Mouse (Mus musculus): ENCODE results near the gene Sowahb. TPM values are rescaled to one million over a fixed set of nuclear protein-coding genes. Genes with fewer than 3 reads are reported as not detected.

Gene Sowahb
- polyA plus RNA-seq, 1 experiment from 2014 or later: not detected

GRCm38 (mm10) chr5:93043688-93044583 lies 886 bp downstream of the Sowahb start:
- ATAC-seq: no peak; the same call in 1 of the 2 replicates
- Histone ChIP-seq H3K4me2 (ENCODE audit: low read length) (peak overlapping the region; percentile 90), H3K27me3 (replicated peaks; ENCODE audit: control insufficient read depth, insufficient read depth, low read length) (peaks cover 39% of the 10 kb centered on the region), H3K9me3 (ENCODE audit: control insufficient read depth, low read length) (no peaks in the 10 kb centered on the region), H3K4me3 (replicated peaks; ENCODE audit: low read length) (peak overlapping the region; percentile 52), H3K4me1 (replicated peaks; ENCODE audit: control insufficient read depth, insufficient read depth, low read length) (peaks cover 19% of the 10 kb centered on the region), H3K27ac (ENCODE audit: low read length) (no peak overlapping the region), H3K9ac (replicated peaks; ENCODE audit: low read depth, low read length) (peak overlapping the region; percentile 57), H3K36me3 (ENCODE audit: control insufficient read depth, insufficient read depth) (no peaks in the 10 kb centered on the region)
- WGBS: 2% methylated on average over 66 of the region's 69 CpGs

GRCm38 (mm10) chr5:93042831-93043687 lies 1.8 kb downstream of the Sowahb start:
- peaks cover 19% of the 10 kb centered on the region for H3K4me1 ChIP-seq (replicated peaks; ENCODE audit: control insufficient read depth, insufficient read depth, low read length)
- 40% methylated on average over 18 of the region's 18 CpGs for WGBS
- H3K4me3 ChIP-seq (replicated peaks; ENCODE audit: low read length): no peak overlapping the region
- no peaks in the 10 kb centered on the region for H3K36me3 ChIP-seq (ENCODE audit: control insufficient read depth, insufficient read depth)
- H3K9me3 ChIP-seq (ENCODE audit: control insufficient read depth, low read length): no peaks in the 10 kb centered on the region
- H3K27ac ChIP-seq (ENCODE audit: low read length): no peak overlapping the region
- no peak for ATAC-seq
- H3K9ac ChIP-seq (replicated peaks; ENCODE audit: low read depth, low read length): no peak overlapping the region
- no peak overlapping the region for H3K4me2 ChIP-seq (ENCODE audit: low read length)
- peaks cover 39% of the 10 kb centered on the region for H3K27me3 ChIP-seq (replicated peaks; ENCODE audit: control insufficient read depth, insufficient read depth, low read length)

GRCm38 (mm10) chr5:93042031-93042430 lies 2.8 kb downstream of the Sowahb start:
- no peak overlapping the region for H3K27ac ChIP-seq (ENCODE audit: low read length)
- no peak overlapping the region for H3K4me2 ChIP-seq (ENCODE audit: low read length)
- H3K4me1 ChIP-seq (replicated peaks; ENCODE audit: control insufficient read depth, insufficient read depth, low read length): peaks cover 19% of the 10 kb centered on the region
- no peaks in the 10 kb centered on the region for H3K9me3 ChIP-seq (ENCODE audit: control insufficient read depth, low read length)
- H3K27me3 ChIP-seq (replicated peaks; ENCODE audit: control insufficient read depth, insufficient read depth, low read length): peaks cover 35% of the 10 kb centered on the region
- ATAC-seq: no peak
- 55% methylated on average over 4 of the region's 4 CpGs for WGBS
- no peak overlapping the region for H3K9ac ChIP-seq (replicated peaks; ENCODE audit: low read depth, low read length)
- no peak overlapping the region for H3K4me3 ChIP-seq (replicated peaks; ENCODE audit: low read length)
- H3K36me3 ChIP-seq (ENCODE audit: control insufficient read depth, insufficient read depth): no peaks in the 10 kb centered on the region

GRCm38 (mm10) chr5:93041276-93041675 lies 3.5 kb downstream of the Sowahb start:
- H3K9ac ChIP-seq (replicated peaks; ENCODE audit: low read depth, low read length): no peak overlapping the region
- H3K27ac ChIP-seq (ENCODE audit: low read length): no peak overlapping the region
- H3K4me1 ChIP-seq (replicated peaks; ENCODE audit: control insufficient read depth, insufficient read depth, low read length): peaks cover 19% of the 10 kb centered on the region
- H3K36me3 ChIP-seq (ENCODE audit: control insufficient read depth, insufficient read depth): no peaks in the 10 kb centered on the region
- no peak overlapping the region for H3K4me2 ChIP-seq (ENCODE audit: low read length)
- ATAC-seq: no peak
- H3K4me3 ChIP-seq (replicated peaks; ENCODE audit: low read length): no peak overlapping the region
- WGBS: 65% methylated on average over 3 of the region's 3 CpGs
- no peaks in the 10 kb centered on the region for H3K9me3 ChIP-seq (ENCODE audit: control insufficient read depth, low read length)
- H3K27me3 ChIP-seq (replicated peaks; ENCODE audit: control insufficient read depth, insufficient read depth, low read length): peaks cover 29% of the 10 kb centered on the region

- no peak for ATAC-seq
- H3K9ac ChIP-seq (replicated peaks; ENCODE audit: low read depth, low read length): no peak overlapping the region
- 75% methylated on average over 5 of the region's 5 CpGs for WGBS
- no peak overlapping the region for H3K27ac ChIP-seq (ENCODE audit: low read length)
- H3K27me3 ChIP-seq (replicated peaks; ENCODE audit: control insufficient read depth, insufficient read depth, low read length): peaks cover 24% of the 10 kb centered on the region
- H3K4me2 ChIP-seq (ENCODE audit: low read length): no peak overlapping the region
- no peak overlapping the region for H3K4me3 ChIP-seq (replicated peaks; ENCODE audit: low read length)
- no peaks in the 10 kb centered on the region for H3K36me3 ChIP-seq (ENCODE audit: control insufficient read depth, insufficient read depth)
- no peaks in the 10 kb centered on the region for H3K9me3 ChIP-seq (ENCODE audit: control insufficient read depth, low read length)
- H3K4me1 ChIP-seq (replicated peaks; ENCODE audit: control insufficient read depth, insufficient read depth, low read length): peaks cover 13% of the 10 kb centered on the region
These were observed 4.7 kb downstream of the Sowahb start for GRCm38 (mm10) chr5:93040095-93040494.

GRCm38 (mm10) chr5:93036254-93036653 lies 8.6 kb downstream of the Sowahb start:
- Histone ChIP-seq H3K9me3 (ENCODE audit: control insufficient read depth, low read length) (no peaks in the 10 kb centered on the region), H3K4me3 (replicated peaks; ENCODE audit: low read length) (no peak overlapping the region), H3K4me2 (ENCODE audit: low read length) (no peak overlapping the region), H3K36me3 (ENCODE audit: control insufficient read depth, insufficient read depth) (no peaks in the 10 kb centered on the region), H3K27me3 (replicated peaks; ENCODE audit: control insufficient read depth, insufficient read depth, low read length) (no peaks in the 10 kb centered on the region), H3K9ac (replicated peaks; ENCODE audit: low read depth, low read length) (no peak overlapping the region), H3K4me1 (replicated peaks; ENCODE audit: control insufficient read depth, insufficient read depth, low read length) (no peaks in the 10 kb centered on the region), H3K27ac (ENCODE audit: low read length) (no peak overlapping the region)
- 82% methylated on average over 7 of the region's 7 CpGs for WGBS
- ATAC-seq: no peak

DNA sequence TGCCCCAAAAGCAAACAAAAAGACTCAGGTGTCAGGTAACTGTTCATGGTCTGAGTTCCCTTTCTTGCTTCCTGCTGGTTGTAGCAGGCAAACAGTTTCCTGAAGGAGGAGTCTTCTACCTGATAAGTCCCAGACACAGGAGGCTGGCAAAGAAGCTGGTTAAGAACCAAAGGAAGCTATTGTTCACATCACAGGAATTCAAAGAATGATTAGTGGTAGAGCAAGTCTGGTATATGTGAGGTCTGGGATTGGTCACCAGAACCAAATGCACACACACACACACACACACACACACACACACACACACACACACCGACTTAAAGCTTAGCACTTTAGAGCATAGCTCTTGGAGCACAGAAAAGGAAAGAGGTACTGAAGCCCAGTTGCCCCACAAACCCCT lies 9.5 kb downstream of the Sowahb start:
- no peak overlapping the region for H3K4me2 ChIP-seq (ENCODE audit: low read length)
- ATAC-seq: no peak
- H3K36me3 ChIP-seq (ENCODE audit: control insufficient read depth, insufficient read depth): no peaks in the 10 kb centered on the region
- H3K4me1 ChIP-seq (replicated peaks; ENCODE audit: control insufficient read depth, insufficient read depth, low read length): no peaks in the 10 kb centered on the region
- H3K4me3 ChIP-seq (replicated peaks; ENCODE audit: low read length): no peak overlapping the region
- H3K27me3 ChIP-seq (replicated peaks; ENCODE audit: control insufficient read depth, insufficient read depth, low read length): no peaks in the 10 kb centered on the region
- no peaks in the 10 kb centered on the region for H3K9me3 ChIP-seq (ENCODE audit: control insufficient read depth, low read length)
- no peak overlapping the region for H3K9ac ChIP-seq (replicated peaks; ENCODE audit: low read depth, low read length)
- no peak overlapping the region for H3K27ac ChIP-seq (ENCODE audit: low read length)
- WGBS: 70% methylated on average over 1 of the region's 1 CpGs

- 81% methylated on average over 5 of the region's 5 CpGs for WGBS
- no peaks in the 10 kb centered on the region for H3K9me3 ChIP-seq (ENCODE audit: control insufficient read depth, low read length)
- no peaks in the 10 kb centered on the region for H3K4me1 ChIP-seq (replicated peaks; ENCODE audit: control insufficient read depth, insufficient read depth, low read length)
- no peaks in the 10 kb centered on the region for H3K27me3 ChIP-seq (replicated peaks; ENCODE audit: control insufficient read depth, insufficient read depth, low read length)
- no peak overlapping the region for H3K27ac ChIP-seq (ENCODE audit: low read length)
- H3K4me3 ChIP-seq (replicated peaks; ENCODE audit: low read length): no peak overlapping the region
- no peaks in the 10 kb centered on the region for H3K36me3 ChIP-seq (ENCODE audit: control insufficient read depth, insufficient read depth)
- H3K4me2 ChIP-seq (ENCODE audit: low read length): no peak overlapping the region
- ATAC-seq: no peak
- H3K9ac ChIP-seq (replicated peaks; ENCODE audit: low read depth, low read length): no peak overlapping the region
These were observed 11.5 kb downstream of the Sowahb start for GRCm38 (mm10) chr5:93033087-93033870.

- no peaks in the 10 kb centered on the region for H3K27me3 ChIP-seq (replicated peaks; ENCODE audit: control insufficient read depth, insufficient read depth, low read length)
- no peaks in the 10 kb centered on the region for H3K36me3 ChIP-seq (ENCODE audit: control insufficient read depth, insufficient read depth)
- H3K4me3 ChIP-seq (replicated peaks; ENCODE audit: low read length): no peak overlapping the region
- no peak overlapping the region for H3K9ac ChIP-seq (replicated peaks; ENCODE audit: low read depth, low read length)
- ATAC-seq: no peak
- 86% methylated on average over 4 of the region's 4 CpGs for WGBS
- no peaks in the 10 kb centered on the region for H3K9me3 ChIP-seq (ENCODE audit: control insufficient read depth, low read length)
- H3K4me2 ChIP-seq (ENCODE audit: low read length): no peak overlapping the region
- H3K4me1 ChIP-seq (replicated peaks; ENCODE audit: control insufficient read depth, insufficient read depth, low read length): no peaks in the 10 kb centered on the region
- no peak overlapping the region for H3K27ac ChIP-seq (ENCODE audit: low read length)
These were observed 12.2 kb downstream of the Sowahb start for GRCm38 (mm10) chr5:93032621-93033020.

Measured in forebrain, embryonic 16.5 days (tissue).